Mouse (Mus musculus) small intestine, adult 2 months (tissue): ENCODE data around the gene Lmx1a.

Experiments used
- CTCF ChIP-seq: fragments of 200-500 bp; IDR thresholded peaks from 2 replicates; pipeline ENCODE4 v1.5.1; 2012; ENCODE audit warnings: low read depth, mild to moderate bottlenecking, control low read depth, inconsistent platforms, low read length, moderate library complexity, mixed read lengths; ENCODE audit not compliant: insufficient replicate concordance, insufficient read length; ENCODE audit errors: extremely low read depth
- POLR2A ChIP-seq: fragments of 200-500 bp; IDR thresholded peaks from 2 replicates; pipeline ENCODE4 v1.6.1; 2012; ENCODE audit warnings: low read depth, mild to moderate bottlenecking, control low read depth, inconsistent platforms, low read length, moderate library complexity

DNA sequence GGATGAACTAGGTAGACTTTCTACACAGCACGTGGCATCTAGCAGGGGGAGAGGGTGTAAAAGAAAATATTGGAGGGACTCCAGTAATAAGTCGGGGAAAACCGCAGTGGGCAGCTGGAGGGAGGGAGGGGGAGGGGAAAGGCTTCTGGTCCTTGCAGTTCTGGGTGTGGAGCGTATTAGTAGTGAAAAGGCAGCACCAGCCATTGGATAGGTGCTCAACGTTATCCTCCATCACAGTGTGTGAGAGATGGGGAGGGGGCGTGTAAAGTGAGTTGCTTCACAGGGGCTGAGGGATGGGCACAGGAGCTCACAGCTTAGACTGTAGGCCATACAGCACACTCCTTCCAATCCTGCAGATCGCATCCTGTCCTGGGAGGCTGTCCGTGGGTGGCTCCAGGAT is 100.4 kb downstream of the Lmx1a start:
- TF ChIP-seq POLR2A (no peak), CTCF (no peak)
